In the genomic region with DNA sequence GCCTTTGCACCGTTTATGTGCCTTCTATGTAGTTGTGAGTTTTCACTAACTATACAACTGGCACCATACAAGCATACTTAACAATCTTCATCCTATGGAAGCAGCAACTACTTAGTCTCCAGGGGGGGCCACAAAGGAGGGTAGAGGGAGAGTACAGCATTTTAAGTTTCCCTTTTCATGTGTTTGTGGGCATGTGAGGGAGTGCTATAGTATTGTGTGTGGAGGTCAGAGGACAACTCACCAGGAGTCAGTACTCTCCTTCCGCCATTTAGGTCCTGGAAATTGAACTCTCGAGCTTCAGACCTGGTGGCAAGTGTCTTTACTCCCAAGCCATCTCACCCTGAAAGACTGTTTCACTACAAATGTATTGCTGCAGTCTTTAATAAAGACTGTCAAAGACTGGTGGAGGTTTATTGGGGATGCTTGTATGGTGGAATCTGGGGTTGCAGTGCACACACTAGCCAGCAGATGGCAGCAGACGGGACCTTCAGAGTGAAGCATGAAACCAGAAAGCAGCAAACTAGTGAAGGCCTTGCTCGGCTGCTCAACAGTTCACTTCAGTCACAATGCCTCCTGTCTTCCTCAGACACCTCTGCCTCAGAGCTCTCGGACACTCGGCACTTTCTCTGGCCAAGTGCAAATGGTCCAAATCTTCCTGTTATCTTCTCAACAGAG, we compare ENCODE assay signal across 8 mouse cellular contexts. TPM values are rescaled to one million over a fixed set of nuclear protein-coding genes. Genes with fewer than 3 reads are reported as not detected.
DNase-seq lines count a peak whose midpoint lies in the region; ATAC-seq and TF ChIP-seq lines count a peak whose summit lies in the region.

No protein-coding gene starts in this region.

- H3K4me1 ChIP-seq in heart, postnatal 0 days (ENCODE audit: control insufficient read depth, insufficient read depth): no peaks in the 10 kb centered on the region

- TF ChIP-seq CTCF in heart, postnatal 0 days (IDR thresholded peaks at IDR 0.05; ENCODE audit: low read depth): peak; percentile 94

- H3K27me3 ChIP-seq in heart, postnatal 0 days (ENCODE audit: control insufficient read depth, insufficient read depth, low read length): no peaks in the 10 kb centered on the region

- H3K9ac ChIP-seq in heart, postnatal 0 days (replicated peaks; ENCODE audit: low read depth, low read length): no peak overlapping the region

- no peak for TF ChIP-seq EP300 in heart, postnatal 0 days (IDR thresholded peaks at IDR 0.05; ENCODE audit: low read depth)

- no peak overlapping the region for H3K27ac ChIP-seq in heart, postnatal 0 days (ENCODE audit: low read depth)

- DNase-seq in heart, adult 8-10 months (ENCODE audit: low spot score): peak; percentile 43
- DNase-seq in heart, adult 11 months: no peak
- peak; percentile 52 to 85 for DNase-seq in adrenal gland, adult (ENCODE audit: inconsistent age in 2 of 2, low spot score in 1 of 2)
- DNase-seq in embryo, embryonic 10.5 days (ENCODE audit: low spot score): peak; percentile 91
- DNase-seq in heart, postnatal 0 days (ENCODE audit: low spot score): peak; percentile 76
- DNase-seq in layer of hippocampus, postnatal 25 days (ENCODE audit: extremely low spot score in 1 of 2, low spot score in 1 of 2): peak; percentile 58 to 88
- peak; percentile 17 to 70 for DNase-seq in spleen, adult 18-20 months

- H3K9me3 ChIP-seq in heart, postnatal 0 days (replicated peaks; ENCODE audit: control insufficient read depth, low read length): no peaks in the 10 kb centered on the region

- peak; percentile 44; the same call in 1 of the 2 replicates for ATAC-seq in heart, postnatal 0 days (ENCODE audit: insufficient read depth, low read depth)
- peak; percentile 97 for ATAC-seq in megakaryocyte progenitor cell, adult 5-6 weeks (replicated peaks; ENCODE audit: poor library complexity)

- WGBS in heart, postnatal 0 days: 17% methylated on average over 7 of the region's 7 CpGs

- no peak overlapping the region for H3K4me3 ChIP-seq in heart, postnatal 0 days (ENCODE audit: low read depth, low read length)

- 0 out of 2 replicates have a peak, but pooled peaks cover 10% of the 10 kb centered on the region for H3K36me3 ChIP-seq in heart, postnatal 0 days (replicated peaks; ENCODE audit: control insufficient read depth, insufficient read depth, low read length)

- H3K4me2 ChIP-seq in heart, postnatal 0 days (ENCODE audit: low read depth, low read length): no peak overlapping the region

RNA-seq across cellular contexts. Expression of a gene that starts 10.6 kb away (rescaled TPM):
- 100 to 1,000 TPM; 234 to 269 (median 250) TPM for total RNA-seq in heart, adult 8-10 months (2022)
- total RNA-seq in heart, postnatal 0 days (2014; rRNA removed; ENCODE audit: low replicate concordance): 231 and 353 TPM in 2 replicates
- polyA plus RNA-seq in heart, postnatal 0 days (2015; fragmentation: Nextera tagmentation; extraction: Ambion mirVana): 305 and 324 TPM in 2 replicates
- total RNA-seq in layer of hippocampus, postnatal 25 days (2021): 10 to 100 TPM; 62.1 to 76.6 TPM
- 231 and 253 TPM in 2 replicates for total RNA-seq in megakaryocyte progenitor cell, adult 5-6 weeks (2015)
- total RNA-seq in megakaryocyte progenitor cell, adult 5-6 weeks (2017): 239 and 266 TPM in 2 replicates

RNA-seq across cellular contexts. Expression of a gene that starts 12.9 kb away (rescaled TPM):
- 10 to 100 TPM in 3 of 4 experiments, 1 to 10 TPM in 1; 8.2 to 11.5 (median 10.7) TPM for total RNA-seq in heart, adult 8-10 months (2022)
- 23.0 and 30.7 TPM in 2 replicates for total RNA-seq in heart, postnatal 0 days (2014; rRNA removed; ENCODE audit: low replicate concordance)
- polyA plus RNA-seq in heart, postnatal 0 days (2015; fragmentation: Nextera tagmentation; extraction: Ambion mirVana): 11.1 and 11.9 TPM in 2 replicates
- total RNA-seq in layer of hippocampus, postnatal 25 days (2021): 10 to 100 TPM; 41.1 to 44.4 TPM
- total RNA-seq in megakaryocyte progenitor cell, adult 5-6 weeks (2015): 1.2 and 3.1 TPM in 2 replicates
- 1.8 and 3.1 TPM in 2 replicates for total RNA-seq in megakaryocyte progenitor cell, adult 5-6 weeks (2017)
